Mouse (Mus musculus) right cerebral cortex, postnatal 36 days (tissue): Measurements from ENCODE around the gene Kcnmb4.
A peak's percentile ranks its signal among the peaks of the same experiment; 100 is the strongest.

Source experiments
- DNase-seq, 2 experiments: peaks; one replicate each; pipeline ENCODE4 v3.0.0; 2022; ENCODE audit warnings: low spot score in 2 of 2, mixed read lengths in 1 of 2

Kcnmb4 gene

GRCm38 (mm10) chr10:116402742-116403425, 70.8 kb downstream of the Kcnmb4 start:
- peak; percentile 24 to 43 for DNase-seq

DNA sequence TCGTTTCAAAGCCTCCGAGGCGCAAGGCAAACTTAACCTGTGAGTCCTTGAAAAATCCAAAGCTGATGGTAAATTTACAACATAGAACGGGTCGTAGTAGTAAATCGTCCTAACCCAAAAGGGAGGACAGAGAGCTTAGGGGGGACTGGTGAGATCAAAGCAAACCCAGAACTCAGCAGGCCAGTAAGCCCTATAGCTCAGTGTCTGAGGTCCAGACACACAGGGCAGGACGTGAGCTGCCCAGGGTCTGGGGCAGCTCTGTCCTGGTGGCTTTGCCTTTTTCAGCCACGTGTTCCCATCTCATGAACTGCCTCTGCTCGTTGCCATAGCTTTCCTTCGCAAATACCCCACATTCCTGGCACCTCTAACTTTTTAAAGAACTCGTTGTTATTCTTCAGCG, 75.7 kb downstream of the Kcnmb4 start:
- no peak for DNase-seq

- no peak for DNase-seq
Observed at GRCm38 (mm10) chr10:116397573-116397972, 76.1 kb downstream of the Kcnmb4 start.

GRCm38 (mm10) chr10:116396966-116397365, 76.7 kb downstream of the Kcnmb4 start:
- no peak for DNase-seq

DNA sequence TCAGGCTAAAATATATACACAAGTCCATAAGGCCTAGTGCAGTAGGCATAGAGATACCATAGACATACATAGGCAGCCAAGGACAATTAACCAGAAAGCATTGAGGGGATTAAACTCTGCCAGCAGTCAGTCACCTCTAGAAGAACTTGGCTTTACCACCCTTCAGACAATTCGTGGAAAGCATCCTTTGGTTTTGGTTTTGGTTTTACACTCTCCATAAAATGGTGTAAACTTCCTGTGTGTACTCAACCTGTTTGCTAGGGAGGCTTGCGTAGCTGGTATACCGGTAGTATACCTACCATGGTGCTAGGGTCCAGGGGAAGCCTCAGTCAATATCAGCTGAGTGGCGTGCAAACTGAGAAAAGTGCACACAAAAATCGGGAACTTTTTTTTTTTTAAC, 77.4 kb downstream of the Kcnmb4 start:
- no peak for DNase-seq

- DNase-seq: no peak
Observed at GRCm38 (mm10) chr10:116394585-116394984, 79.1 kb downstream of the Kcnmb4 start.

- DNase-seq: peak; percentile 30 to 48
Observed at GRCm38 (mm10) chr10:116393790-116394475, 79.7 kb downstream of the Kcnmb4 start.

- DNase-seq: no peak
Observed at GRCm38 (mm10) chr10:116388840-116389239, 84.8 kb downstream of the Kcnmb4 start.

DNA sequence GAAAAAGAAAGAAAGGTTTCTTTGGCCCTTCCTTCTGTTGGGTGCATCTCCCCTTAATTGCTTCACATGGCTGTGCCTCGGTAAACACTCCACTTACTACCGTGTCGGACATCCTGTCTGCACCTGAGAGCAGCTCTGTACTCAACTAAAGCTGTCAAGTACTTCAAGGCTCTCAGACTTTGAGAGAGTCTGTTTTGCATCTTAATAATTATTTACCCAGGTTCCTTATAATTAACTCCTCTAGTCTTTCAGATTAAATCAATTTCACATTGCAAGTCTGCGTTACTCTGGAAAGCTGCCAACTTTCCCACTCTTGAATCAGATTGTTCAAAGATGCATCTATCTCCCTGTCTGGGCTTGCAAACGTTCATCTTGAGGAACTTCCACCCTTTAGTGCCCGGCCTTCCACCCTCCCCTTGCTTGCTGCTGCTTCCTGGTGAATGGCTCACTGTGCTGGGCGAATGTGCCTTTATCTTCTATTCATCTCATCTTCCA, 87.2 kb downstream of the Kcnmb4 start:
- DNase-seq: no peak

- no peak for DNase-seq
Observed at GRCm38 (mm10) chr10:116384401-116384800, 89.3 kb downstream of the Kcnmb4 start.

DNA sequence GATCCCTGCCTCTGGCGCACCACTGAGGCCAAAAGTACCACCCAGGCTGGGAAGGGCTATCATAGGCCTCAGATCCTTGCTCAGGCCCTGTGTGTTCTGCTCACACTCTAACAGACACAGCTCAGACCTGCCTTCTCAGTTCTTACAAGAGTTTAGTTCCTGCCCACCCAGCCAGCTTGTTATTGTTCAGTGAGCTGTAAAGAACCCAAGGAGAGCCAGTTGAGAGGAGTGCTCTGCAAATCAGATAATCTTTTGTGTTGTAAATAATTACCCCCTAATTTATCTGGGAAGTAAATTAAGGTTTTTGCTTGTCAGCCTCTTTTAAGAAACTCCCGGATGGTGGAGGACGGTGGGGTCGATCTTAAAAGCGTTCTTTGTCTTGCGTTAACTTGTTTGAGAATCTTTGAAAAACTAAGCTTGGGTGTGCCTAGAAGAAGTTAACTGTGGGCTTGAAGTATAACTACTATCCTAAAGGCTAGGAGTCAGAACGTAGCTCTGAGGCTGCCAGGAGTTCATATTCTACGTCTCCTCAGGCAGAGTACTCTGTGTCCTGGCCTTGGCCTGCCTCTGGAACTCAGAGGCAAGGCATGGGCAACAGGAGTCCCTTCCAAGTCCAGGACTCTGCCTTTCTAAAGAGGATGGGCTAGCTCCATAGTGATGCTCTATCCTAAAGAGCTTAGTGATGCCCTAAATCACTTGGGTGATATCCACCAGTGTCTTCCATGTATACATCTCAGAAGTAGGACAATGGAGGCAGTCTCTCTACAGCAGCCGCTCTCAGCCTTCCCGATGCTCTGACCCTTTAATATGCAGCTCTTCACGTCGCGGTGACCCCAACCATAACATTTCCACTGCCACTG, 90.6 kb downstream of the Kcnmb4 start:
- DNase-seq: no peak

GRCm38 (mm10) chr10:116376853-116377252, 96.8 kb downstream of the Kcnmb4 start:
- no peak for DNase-seq

- DNase-seq: no peak
Observed at GRCm38 (mm10) chr10:116374111-116374510, 99.6 kb downstream of the Kcnmb4 start.

GRCm38 (mm10) chr10:116370991-116371725, 102.5 kb downstream of the Kcnmb4 start:
- no peak for DNase-seq
